Mouse (Mus musculus) midbrain, embryonic 11.5 days (tissue): ENCODE measurements at regions not wholly inside any gene's neighbourhood (a gene's known extent, or its start where the extent isn't known, plus 50 kb on each side); places are given as distances from the start of the nearest gene placed in this dataset.
A peak's percentile ranks its signal among the peaks of the same experiment; 100 is the strongest.

Experiments
- ATAC-seq: fragments of 200-750 bp; cut with Nextera tagmentation; 2 replicates; pipeline ENCODE4 v1.8.0; 2017; ENCODE audit warnings: moderate TSS enrichment, moderate library complexity; ENCODE audit not compliant: low FRiP score
- DNase-seq: peaks from one replicate; pipeline ENCODE4 v3.0.0; 2015; ENCODE audit warnings: low spot score; ENCODE audit errors: missing footprints
- H3K27ac ChIP-seq: fragments of 300-500 bp; sonication (generic); 2 replicates; pipeline ENCODE4 v1.5.1; 2014; ENCODE audit warnings: low read depth, low read length
- H3K27me3 ChIP-seq: fragments of 300-500 bp; sonication (generic); 2 replicates; pipeline ENCODE4 v1.6.1; 2014; ENCODE audit warnings: mild to moderate bottlenecking, low read length, moderate library complexity, mixed read lengths; ENCODE audit not compliant: control insufficient read depth, insufficient read depth
- H3K36me3 ChIP-seq: fragments of 300-500 bp; sonication (generic); 2 replicates; pipeline ENCODE4 v1.6.1; 2014; ENCODE audit warnings: mild to moderate bottlenecking, low read length, moderate library complexity, mixed read lengths; ENCODE audit not compliant: control insufficient read depth, insufficient read depth
- H3K4me1 ChIP-seq: fragments of 300-500 bp; sonication (generic); 2 replicates; pipeline ENCODE4 v1.6.1; 2014; ENCODE audit warnings: low read length; ENCODE audit not compliant: control insufficient read depth, insufficient read depth
- H3K4me2 ChIP-seq: fragments of 300-500 bp; sonication (generic); 2 replicates; pipeline ENCODE4 v1.6.1; 2014; ENCODE audit warnings: mild to moderate bottlenecking, moderate library complexity
- H3K4me3 ChIP-seq: fragments of 300-500 bp; sonication (generic); 2 replicates; pipeline ENCODE4 v1.5.1; 2014; ENCODE audit warnings: low read depth, low read length
- H3K9ac ChIP-seq: fragments of 300-500 bp; sonication (generic); 2 replicates; pipeline ENCODE4 v1.6.1; 2014; ENCODE audit warnings: low read length
- H3K9me3 ChIP-seq: fragments of 300-500 bp; sonication (generic); 2 replicates; pipeline ENCODE4 v1.6.1; 2016; ENCODE audit warnings: low read length; ENCODE audit not compliant: control insufficient read depth
- WGBS: fragments of 180-500 bp; shearing (Covaris S2); extraction: QIAGEN DNeasy Blood & Tissue Kit; methylation state at CpG from one replicate; pipeline ENCODE4 v1.1.7; 2014; 5-methylcytosine and 5-hydroxymethylcytosine counted together

DNA sequence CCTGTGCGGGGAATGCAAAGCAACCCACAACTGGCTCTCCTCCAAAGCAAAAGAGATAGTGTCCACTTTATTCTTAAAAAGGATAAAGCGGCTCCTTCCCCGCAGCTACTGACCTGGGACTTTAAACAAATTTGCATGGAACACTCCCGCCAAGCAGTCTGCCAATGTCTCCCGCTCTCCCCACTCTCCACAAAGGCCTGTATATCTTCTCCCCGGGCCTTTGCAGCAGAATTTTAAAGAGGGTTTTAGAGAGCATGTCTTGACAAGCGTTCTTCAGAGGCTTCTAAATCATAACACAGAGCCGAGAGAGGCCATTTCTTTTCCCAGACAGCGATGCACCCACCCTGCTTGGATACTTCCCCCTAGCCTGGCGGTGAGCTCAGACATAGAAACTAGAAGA lies 297.6 kb upstream of the Rpl38 start:
- ATAC-seq (no peak), DNase-seq (no peak)
- 52% methylated on average over 10 of the region's 10 CpGs for WGBS
- H3K27ac ChIP-seq: no peak overlapping the region
- H3K27me3 ChIP-seq: no peaks in the 10 kb centered on the region
- H3K4me2 ChIP-seq: no peak overlapping the region
- 0 out of 2 replicates have a peak, but pooled peaks cover 2% of the 10 kb centered on the region for H3K4me1 ChIP-seq
- H3K9ac ChIP-seq: no peak overlapping the region; the same call in 1 of the 2 replicates
- H3K9me3 ChIP-seq: no peaks in the 10 kb centered on the region
- no peak overlapping the region for H3K4me3 ChIP-seq
- H3K36me3 ChIP-seq: no peaks in the 10 kb centered on the region

DNA sequence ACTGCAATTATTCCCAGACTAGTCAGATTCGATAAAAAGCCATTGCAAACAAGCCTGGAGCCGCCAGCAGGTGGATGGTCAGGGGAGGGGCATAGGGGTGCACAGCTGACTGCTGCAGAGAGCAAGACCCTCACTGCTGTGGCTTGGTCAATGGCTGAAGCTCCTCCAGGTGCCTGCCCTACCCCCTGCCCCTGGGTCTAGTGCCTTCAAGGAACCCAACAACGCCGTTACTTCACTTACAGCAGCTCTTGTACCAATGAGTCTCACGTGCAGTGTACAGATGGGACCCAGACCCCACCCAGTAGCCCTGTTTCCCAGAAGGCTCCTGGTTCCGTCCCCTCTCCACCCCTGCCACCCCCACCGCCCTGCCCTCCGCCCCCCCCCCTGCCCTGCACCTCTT lies 300.5 kb upstream of the Rpl38 start:
- Histone ChIP-seq H3K27me3 (no peaks in the 10 kb centered on the region), H3K4me2 (no peak overlapping the region), H3K36me3 (no peaks in the 10 kb centered on the region), H3K4me1 (0 out of 2 replicates have a peak, but pooled peaks cover 2% of the 10 kb centered on the region), H3K9ac (no peak overlapping the region), H3K4me3 (no peak overlapping the region), H3K9me3 (no peaks in the 10 kb centered on the region), H3K27ac (no peak overlapping the region)
- DNase-seq (no peak), ATAC-seq (no peak)
- 86% methylated on average over 8 of the region's 8 CpGs for WGBS

DNA sequence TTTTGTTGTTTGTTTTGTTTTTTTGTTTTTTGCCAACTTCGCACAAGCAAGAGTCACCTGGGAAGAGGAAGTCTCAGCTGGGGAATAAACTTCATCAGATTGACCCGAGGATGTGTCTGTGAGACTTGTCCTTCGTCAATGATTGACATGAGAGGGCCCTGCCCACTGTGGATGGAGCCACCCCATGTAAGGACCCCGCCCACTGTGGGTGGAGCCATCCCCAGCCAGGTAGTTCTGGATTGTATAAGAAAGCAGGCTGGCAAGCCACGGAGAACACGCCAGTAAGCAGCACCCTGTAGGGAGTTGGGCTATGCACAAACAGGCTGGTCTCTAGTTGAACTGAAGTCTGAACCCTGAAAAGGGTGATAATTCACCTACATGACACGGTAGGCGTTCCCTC lies 294.1 kb upstream of the Sdk2 start:
- ATAC-seq (no peak), DNase-seq (peak; percentile 17)
- no peaks in the 10 kb centered on the region for H3K9me3 ChIP-seq
- no peak overlapping the region for H3K27ac ChIP-seq
- H3K4me2 ChIP-seq: no peak overlapping the region
- H3K9ac ChIP-seq: no peak overlapping the region
- no peaks in the 10 kb centered on the region for H3K36me3 ChIP-seq
- no peaks in the 10 kb centered on the region for H3K27me3 ChIP-seq
- no peaks in the 10 kb centered on the region for H3K4me1 ChIP-seq
- 80% methylated on average over 8 of the region's 8 CpGs for WGBS
- no peak overlapping the region for H3K4me3 ChIP-seq

DNA sequence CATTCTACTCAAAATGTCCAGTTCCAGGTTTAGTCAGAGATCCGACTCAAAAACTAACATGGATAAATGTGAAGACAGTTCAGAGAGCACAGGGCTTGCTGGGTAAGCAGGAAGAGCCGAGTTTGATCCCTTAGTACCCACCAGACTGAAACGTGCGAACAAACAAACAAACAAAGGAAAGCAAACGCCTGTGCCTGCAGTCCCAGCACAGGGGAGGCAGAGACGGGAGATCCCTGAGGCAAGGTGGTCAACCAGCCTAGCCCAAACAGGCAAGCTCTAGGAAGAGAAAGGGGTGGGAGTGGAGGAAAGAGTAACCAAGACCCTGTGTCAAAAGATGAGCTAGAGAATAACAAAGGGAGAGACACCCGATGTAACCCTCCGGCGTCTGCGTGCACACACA lies 293.5 kb upstream of the Sdk2 start:
- H3K4me3 ChIP-seq: no peak overlapping the region
- no peaks in the 10 kb centered on the region for H3K9me3 ChIP-seq
- DNase-seq (peak; percentile 69), ATAC-seq (no peak)
- no peaks in the 10 kb centered on the region for H3K27me3 ChIP-seq
- no peaks in the 10 kb centered on the region for H3K36me3 ChIP-seq
- no peak overlapping the region for H3K9ac ChIP-seq
- 84% methylated on average over 10 of the region's 10 CpGs for WGBS
- H3K4me1 ChIP-seq: no peaks in the 10 kb centered on the region
- H3K27ac ChIP-seq: no peak overlapping the region
- H3K4me2 ChIP-seq: no peak overlapping the region

DNA sequence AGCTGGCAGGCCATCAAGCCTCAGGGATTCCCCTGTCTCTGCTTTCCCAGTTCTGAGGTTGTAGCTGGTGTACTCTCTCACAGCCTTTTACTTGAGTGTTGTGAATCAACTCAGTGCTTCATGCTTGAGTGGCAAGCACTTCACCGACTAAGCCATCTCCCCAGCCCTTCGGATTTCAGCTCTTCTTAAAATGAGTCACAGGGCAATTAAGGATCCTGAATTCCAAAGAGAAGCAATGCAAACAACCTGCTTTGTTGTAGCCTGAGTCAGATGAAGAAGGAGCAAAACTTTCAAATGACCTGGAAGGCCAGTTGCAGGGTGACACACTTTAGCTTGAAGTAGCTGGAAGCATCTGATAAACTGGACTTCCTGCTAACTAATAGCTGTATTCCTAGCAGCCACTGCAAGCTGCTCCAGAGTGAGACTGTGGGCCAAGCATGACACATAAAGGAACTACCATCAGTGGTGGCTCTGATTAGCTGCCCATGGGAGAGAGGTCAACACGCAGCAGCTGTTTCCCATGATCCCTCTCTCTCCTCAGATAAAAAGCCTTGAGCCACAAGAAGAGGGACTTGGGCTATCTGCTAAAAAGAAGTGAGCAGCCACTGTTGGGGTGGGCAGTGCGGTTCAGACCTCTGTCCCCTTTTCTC lies 285.4 kb upstream of the Sdk2 start:
- Histone ChIP-seq H3K9me3 (no peaks in the 10 kb centered on the region), H3K36me3 (no peaks in the 10 kb centered on the region), H3K4me1 (no peaks in the 10 kb centered on the region), H3K4me3 (no peak overlapping the region), H3K9ac (no peak overlapping the region), H3K27ac (no peak overlapping the region), H3K4me2 (no peak overlapping the region), H3K27me3 (no peaks in the 10 kb centered on the region)
- ATAC-seq (no peak), DNase-seq (no peak)
- WGBS: 53% methylated on average over 4 of the region's 4 CpGs

DNA sequence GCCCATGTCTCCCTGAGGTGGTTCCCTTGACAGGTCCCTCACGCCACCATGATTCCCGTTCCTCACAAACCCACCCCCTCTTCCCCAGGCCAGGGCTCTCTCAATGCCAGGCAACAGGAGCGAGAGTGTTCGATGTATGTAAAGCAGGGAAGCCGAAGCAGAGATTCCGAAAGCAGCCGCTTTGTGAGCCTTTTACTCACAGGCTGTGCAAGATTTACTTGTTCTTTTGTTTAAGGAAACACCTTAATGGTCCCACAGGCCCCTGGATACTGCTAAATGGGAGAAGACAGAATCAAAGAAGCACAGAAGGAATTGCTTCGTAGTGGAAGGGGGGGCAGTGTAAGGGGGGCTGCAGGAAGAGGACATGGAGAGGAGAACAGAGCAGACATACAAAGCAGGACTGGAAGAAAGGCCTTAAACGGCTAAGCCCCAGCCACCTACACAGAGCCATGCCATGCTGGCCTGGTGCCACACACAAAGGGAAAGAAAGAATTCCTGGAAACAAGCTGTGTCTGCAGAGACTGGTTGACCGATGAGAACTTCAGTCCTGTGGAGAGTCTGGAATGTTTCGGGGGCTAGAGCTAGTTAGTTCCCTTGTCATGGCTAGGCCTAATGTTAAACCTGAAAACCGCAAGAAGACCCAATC lies 270.1 kb upstream of the Sdk2 start:
- WGBS: 65% methylated on average over 12 of the region's 12 CpGs
- H3K27ac ChIP-seq: no peak overlapping the region
- no peak overlapping the region for H3K4me2 ChIP-seq
- no peak overlapping the region for H3K4me3 ChIP-seq
- no peaks in the 10 kb centered on the region for H3K36me3 ChIP-seq
- H3K4me1 ChIP-seq: peaks cover 9% of the 10 kb centered on the region
- DNase-seq (no peak), ATAC-seq (no peak)
- no peaks in the 10 kb centered on the region for H3K9me3 ChIP-seq
- H3K9ac ChIP-seq: no peak overlapping the region
- no peaks in the 10 kb centered on the region for H3K27me3 ChIP-seq

DNA sequence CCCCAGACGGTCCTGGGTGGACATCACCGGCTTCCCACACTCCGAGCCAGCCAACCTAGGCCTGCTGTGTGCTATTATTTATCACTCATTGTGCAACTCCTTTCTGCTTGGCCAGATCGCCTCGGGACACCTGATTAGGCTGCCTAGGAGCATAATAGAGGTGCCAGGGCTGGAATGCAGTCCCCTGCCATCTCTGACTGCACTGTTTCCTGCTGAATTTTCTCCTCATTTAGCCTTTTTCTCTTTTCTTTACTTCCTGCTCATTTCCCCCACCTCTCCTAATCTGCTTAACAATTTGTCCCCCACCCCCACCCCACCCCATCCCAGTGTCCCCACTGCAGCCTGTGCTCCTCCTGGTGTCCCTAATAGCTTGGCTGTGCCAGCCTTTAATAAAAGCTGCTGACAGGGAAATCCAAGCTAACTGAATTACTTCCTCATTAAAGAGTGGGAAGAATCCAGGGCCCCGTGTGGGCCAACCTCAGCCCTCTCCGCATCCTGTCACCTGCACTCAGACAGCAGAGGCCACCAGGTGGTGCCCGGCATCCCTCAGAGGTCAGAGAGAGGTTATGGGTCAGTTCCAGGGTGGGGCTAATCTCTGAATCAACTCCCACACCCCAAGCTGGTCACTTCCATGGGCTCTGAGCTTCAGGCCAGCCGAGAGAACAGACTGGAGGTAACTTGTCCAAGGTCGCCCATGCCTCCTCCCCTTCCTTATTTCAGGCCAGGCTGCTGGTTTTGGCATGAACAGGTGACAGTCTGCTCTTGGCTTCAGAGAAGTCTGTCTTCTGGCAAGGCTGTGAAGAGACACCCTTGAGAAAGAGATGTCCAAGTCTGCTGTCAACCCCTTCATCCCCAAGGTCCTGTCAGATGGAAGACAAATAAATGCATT lies 269.3 kb upstream of the Sdk2 start:
- Histone ChIP-seq H3K27ac (no peak overlapping the region), H3K9ac (no peak overlapping the region), H3K9me3 (no peaks in the 10 kb centered on the region), H3K4me2 (no peak overlapping the region), H3K36me3 (no peaks in the 10 kb centered on the region), H3K4me1 (peaks cover 9% of the 10 kb centered on the region), H3K4me3 (no peak overlapping the region), H3K27me3 (no peaks in the 10 kb centered on the region)
- WGBS: 24% methylated on average over 10 of the region's 10 CpGs
- ATAC-seq: no peak
- DNase-seq: peak; percentile 70

DNA sequence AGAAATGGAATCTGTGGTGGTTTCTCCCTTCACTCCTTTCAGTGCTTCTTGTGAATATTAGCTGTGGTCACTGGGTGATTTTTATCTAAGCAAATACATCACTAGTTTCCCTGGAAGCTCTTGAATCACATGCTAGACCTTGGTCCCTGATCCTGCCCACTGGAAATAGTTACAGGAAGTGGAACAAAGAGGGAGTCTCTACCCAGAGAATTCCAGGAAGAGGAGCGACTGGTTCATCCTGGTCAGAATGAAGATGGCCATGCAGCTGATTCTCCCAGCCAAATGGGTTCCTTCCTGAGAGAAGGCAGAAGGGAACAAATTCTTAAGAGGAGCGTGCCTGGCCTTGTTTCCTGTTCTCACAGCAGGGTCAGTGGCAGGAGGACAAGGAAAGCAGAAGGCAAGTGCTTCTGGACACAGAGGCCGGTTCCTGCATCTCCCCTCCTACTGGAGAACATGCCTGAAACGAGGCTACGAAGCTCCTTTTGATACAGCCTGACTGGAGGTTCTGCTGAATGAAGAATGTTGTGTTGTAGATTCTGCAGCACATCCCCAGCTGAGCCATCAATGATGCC lies 264.8 kb upstream of the Sdk2 start:
- no peak overlapping the region for H3K9ac ChIP-seq
- no peaks in the 10 kb centered on the region for H3K36me3 ChIP-seq
- 79% methylated on average over 5 of the region's 5 CpGs for WGBS
- ATAC-seq (no peak), DNase-seq (peak; percentile 10)
- H3K4me1 ChIP-seq: peaks cover 2% of the 10 kb centered on the region
- H3K4me2 ChIP-seq: no peak overlapping the region
- no peaks in the 10 kb centered on the region for H3K27me3 ChIP-seq
- no peak overlapping the region for H3K27ac ChIP-seq
- no peaks in the 10 kb centered on the region for H3K9me3 ChIP-seq
- no peak overlapping the region for H3K4me3 ChIP-seq

DNA sequence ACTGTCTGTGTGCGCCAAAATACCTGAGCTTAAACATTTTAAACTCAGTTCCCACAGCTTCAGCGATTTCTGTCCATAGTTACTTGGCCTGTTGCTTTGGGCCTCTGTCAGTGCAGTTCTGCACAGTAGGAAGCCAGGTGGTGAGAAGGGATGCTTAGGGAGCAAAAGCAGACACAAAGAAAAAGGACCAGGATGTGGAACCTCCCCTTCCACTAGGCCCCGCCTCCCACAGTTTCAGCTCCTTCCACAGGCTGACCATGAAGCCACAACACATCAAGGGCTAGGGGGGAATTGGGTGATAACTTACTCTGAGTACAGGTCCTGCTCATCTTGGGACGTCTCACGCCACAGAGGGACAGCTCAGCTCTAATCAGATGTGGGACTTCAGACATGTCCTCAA lies 263.5 kb upstream of the Sdk2 start:
- no peaks in the 10 kb centered on the region for H3K9me3 ChIP-seq
- H3K4me2 ChIP-seq: no peak overlapping the region
- H3K36me3 ChIP-seq: no peaks in the 10 kb centered on the region
- H3K27ac ChIP-seq: no peak overlapping the region
- no peak overlapping the region for H3K4me3 ChIP-seq
- DNase-seq: peak; percentile 41
- WGBS: 89% methylated on average over 5 of the region's 5 CpGs
- no peak overlapping the region for H3K9ac ChIP-seq
- ATAC-seq: no peak
- H3K27me3 ChIP-seq: no peaks in the 10 kb centered on the region
- H3K4me1 ChIP-seq: no peaks in the 10 kb centered on the region
